Mouse (Mus musculus) heart, adult 2 months (tissue): Measurements from ENCODE around the gene Dis3l2.

Source experiments
- CTCF ChIP-seq: fragments of 200-600 bp; IDR thresholded peaks from 2 replicates; pipeline ENCODE4 v1.8.1; 2022; ENCODE audit warnings: antibody characterized with exemption, mild to moderate bottlenecking, moderate library complexity
- POLR2A ChIP-seq: fragments of 200-500 bp; IDR thresholded peaks from 2 replicates; pipeline ENCODE4 v1.6.1; 2011; ENCODE audit warnings: mild to moderate bottlenecking, low read depth, low read length, control low read depth; ENCODE audit not compliant: insufficient read depth

DNA sequence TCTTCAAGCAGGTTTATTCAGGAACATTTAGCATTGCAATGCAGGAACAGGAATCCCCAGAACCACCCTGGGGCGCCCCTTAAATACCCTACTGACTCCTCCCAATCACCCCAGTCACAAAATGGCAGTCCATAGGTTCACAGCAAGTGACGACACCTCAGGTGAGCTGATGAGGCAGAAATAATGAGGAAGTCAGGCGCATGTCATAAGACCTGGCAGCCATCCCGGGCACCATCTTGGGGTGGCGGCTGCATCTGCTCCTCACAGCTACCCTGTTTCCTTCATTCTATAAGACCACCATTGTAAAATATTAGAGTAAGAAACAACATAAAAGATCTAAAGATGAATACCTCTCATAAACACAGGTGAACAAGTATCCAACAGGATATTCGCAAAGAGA is 58.6 kb downstream of the Dis3l2 start:
- TF ChIP-seq POLR2A = no peak
- TF ChIP-seq CTCF = no peak
